Mouse (Mus musculus): ENCODE results near the gene Spns3. TPM values are rescaled to one million over a fixed set of nuclear protein-coding genes. Genes with fewer than 3 reads are reported as not detected.
"Not testable (repeated sequence)": the region's sequence is repeated elsewhere in the genome, so short reads cannot be mapped to it uniquely, and the experiment has no call there.

The Spns3 gene
- polyA plus RNA-seq, 1 experiment from 2014 or later = 0.08 TPM

DNA sequence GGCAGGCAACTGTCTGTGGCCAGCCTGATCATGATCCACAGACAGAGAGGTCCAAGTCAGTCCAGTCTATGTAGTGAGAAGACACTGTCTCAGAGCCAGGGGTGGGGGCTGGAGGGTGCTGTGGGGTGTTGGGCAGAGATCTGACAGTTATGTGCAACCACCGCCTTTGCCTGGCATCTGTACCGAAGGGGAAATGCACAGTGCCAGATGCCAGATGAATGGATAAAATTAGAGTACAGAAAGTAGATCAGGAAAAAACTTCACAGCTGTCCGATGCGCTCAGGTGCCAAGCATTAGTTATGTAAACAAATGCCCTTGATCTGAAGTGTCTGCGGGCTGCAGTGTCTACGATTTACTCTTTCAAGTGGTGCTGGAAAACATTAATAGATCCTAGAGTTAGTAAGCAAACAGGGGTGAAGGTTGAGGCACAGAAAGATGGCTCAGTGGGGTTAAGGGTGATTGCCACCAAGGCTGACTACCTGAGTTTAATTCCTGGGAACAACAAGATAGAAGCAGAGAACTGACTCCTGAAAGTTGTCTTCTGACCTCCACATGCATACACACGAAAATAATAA, 1.3 kb upstream of the Spns3 start:
- no peak overlapping the region for H3K9ac ChIP-seq (replicated peaks)
- no peaks in the 10 kb centered on the region for H3K4me1 ChIP-seq
- H3K9me3 ChIP-seq = no peaks in the 10 kb centered on the region
- no peaks in the 10 kb centered on the region for H3K27me3 ChIP-seq
- no peaks in the 10 kb centered on the region for H3K36me3 ChIP-seq
- 81% methylated on average over 7 of the region's 7 CpGs for WGBS
- H3K4me2 ChIP-seq (replicated peaks) = no peak overlapping the region
- no peak overlapping the region for H3K27ac ChIP-seq (replicated peaks)
- no peak for ATAC-seq (replicated peaks)
- H3K4me3 ChIP-seq = no peak overlapping the region

GRCm38 (mm10) chr11:72547181-72547580, 3.1 kb downstream of the Spns3 start:
- H3K4me2 ChIP-seq (replicated peaks) = no peak overlapping the region
- H3K4me3 ChIP-seq = no peak overlapping the region
- WGBS = 63% methylated on average over 3 of the region's 3 CpGs
- no peaks in the 10 kb centered on the region for H3K4me1 ChIP-seq
- no peaks in the 10 kb centered on the region for H3K36me3 ChIP-seq
- H3K27me3 ChIP-seq = no peaks in the 10 kb centered on the region
- no peaks in the 10 kb centered on the region for H3K9me3 ChIP-seq
- H3K27ac ChIP-seq (replicated peaks) = no peak overlapping the region
- no peak overlapping the region for H3K9ac ChIP-seq (replicated peaks)
- ATAC-seq (replicated peaks) = no peak

DNA sequence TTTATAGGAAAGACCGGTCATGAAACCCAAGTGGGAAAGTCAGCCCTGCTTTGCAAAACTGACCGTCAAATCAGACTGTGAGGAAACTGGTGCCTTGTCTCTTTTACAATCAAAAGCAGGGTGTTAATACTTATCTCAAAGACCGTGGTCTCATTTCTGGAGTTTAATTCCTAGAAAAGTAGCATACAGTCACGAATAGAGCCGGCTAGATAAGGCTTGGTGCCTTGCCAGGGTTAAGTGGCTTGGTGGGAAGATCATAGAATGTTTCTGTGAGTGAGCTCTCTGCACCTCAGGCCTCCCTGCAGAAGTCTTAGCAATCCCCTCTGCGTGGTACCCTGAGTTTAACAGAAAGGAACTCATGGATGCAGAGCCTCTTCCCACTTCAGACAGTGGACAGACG, 5.6 kb downstream of the Spns3 start:
- Histone ChIP-seq H3K9ac (replicated peaks) (no peak overlapping the region), H3K36me3 (no peaks in the 10 kb centered on the region), H3K27ac (replicated peaks) (no peak overlapping the region), H3K4me3 (no peak overlapping the region), H3K27me3 (no peaks in the 10 kb centered on the region), H3K4me2 (replicated peaks) (no peak overlapping the region), H3K4me1 (no peaks in the 10 kb centered on the region), H3K9me3 (no peaks in the 10 kb centered on the region)
- WGBS = 72% methylated on average over 7 of the region's 7 CpGs
- ATAC-seq (replicated peaks) = no peak

DNA sequence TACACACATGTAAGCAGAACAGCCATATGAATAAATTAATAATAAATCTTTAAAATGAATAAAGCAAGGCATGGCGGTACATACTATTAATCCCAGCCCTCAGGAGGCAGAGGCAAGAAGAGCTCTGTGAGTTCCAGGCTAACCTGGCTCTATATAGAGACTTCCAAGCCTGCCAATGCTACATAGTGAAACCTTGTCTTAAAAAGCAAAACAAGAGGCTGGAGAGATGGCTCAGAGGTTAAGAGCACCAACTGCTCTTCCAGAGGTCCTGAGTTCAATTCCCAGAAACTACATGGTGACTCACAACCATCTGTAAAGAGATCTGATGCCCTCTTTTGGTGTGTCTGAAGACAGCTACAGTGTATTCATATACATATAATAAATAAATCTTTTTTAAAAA, 6.6 kb downstream of the Spns3 start:
- 93% methylated on average over 1 of the region's 1 CpGs for WGBS
- H3K4me1 ChIP-seq; H3K27ac ChIP-seq (replicated peaks): not testable (repeated sequence)

DNA sequence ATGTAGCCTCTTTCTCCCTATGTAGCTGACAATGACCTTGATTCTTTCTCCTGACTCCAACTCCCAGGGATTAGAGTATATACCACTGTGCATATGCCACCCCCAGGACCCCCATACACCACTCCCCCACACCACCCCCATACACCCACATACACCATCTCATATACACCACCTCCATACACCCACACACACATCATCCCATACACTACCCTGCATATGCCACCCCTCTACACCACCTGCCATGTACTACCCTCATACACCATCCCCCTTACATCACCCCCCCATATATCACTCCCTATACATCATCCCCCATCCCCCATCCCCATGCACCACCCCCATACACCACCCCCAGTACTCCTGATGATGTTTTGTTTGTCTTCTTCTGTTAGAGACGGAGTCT, 7.7 kb downstream of the Spns3 start:
- ATAC-seq (replicated peaks) = no peak
- H3K4me3 ChIP-seq = no peak overlapping the region
- 93% methylated on average over 1 of the region's 1 CpGs for WGBS
- H3K27me3 ChIP-seq = no peaks in the 10 kb centered on the region
- no peaks in the 10 kb centered on the region for H3K4me1 ChIP-seq
- no peaks in the 10 kb centered on the region for H3K36me3 ChIP-seq
- no peaks in the 10 kb centered on the region for H3K9me3 ChIP-seq
- H3K9ac ChIP-seq (replicated peaks) = no peak overlapping the region
- H3K4me2 ChIP-seq (replicated peaks) = no peak overlapping the region
- no peak overlapping the region for H3K27ac ChIP-seq (replicated peaks)

More for the DNA sequence above, 6.6 kb downstream of the Spns3 start:
- not testable (repeated sequence) for H3K9me3 ChIP-seq; H3K9ac ChIP-seq (replicated peaks); H3K36me3 ChIP-seq; H3K4me3 ChIP-seq; H3K4me2 ChIP-seq (replicated peaks); H3K27me3 ChIP-seq; ATAC-seq (replicated peaks)

DNA sequence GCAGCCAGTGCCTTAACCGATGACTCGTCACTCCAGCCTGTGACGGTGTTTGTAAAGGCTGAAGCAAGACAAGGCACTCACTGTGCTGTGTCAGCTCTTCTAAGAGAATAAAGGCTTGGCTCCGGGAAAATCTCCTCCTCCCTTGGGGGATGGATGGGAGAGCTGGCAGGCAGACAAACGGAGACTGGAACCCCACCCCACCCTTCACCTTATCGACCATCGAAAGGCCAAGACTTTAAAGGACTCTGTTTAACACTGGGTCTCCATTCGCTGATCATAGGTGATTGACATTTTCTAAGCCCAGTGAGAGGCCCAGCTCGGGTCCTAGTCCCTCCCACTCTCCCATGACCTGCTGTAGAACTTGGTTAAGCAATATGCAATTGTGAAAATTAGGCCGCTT, 8.4 kb downstream of the Spns3 start:
- no peak overlapping the region for H3K4me3 ChIP-seq
- WGBS = 59% methylated on average over 10 of the region's 10 CpGs
- ATAC-seq (replicated peaks) = no peak

DNA sequence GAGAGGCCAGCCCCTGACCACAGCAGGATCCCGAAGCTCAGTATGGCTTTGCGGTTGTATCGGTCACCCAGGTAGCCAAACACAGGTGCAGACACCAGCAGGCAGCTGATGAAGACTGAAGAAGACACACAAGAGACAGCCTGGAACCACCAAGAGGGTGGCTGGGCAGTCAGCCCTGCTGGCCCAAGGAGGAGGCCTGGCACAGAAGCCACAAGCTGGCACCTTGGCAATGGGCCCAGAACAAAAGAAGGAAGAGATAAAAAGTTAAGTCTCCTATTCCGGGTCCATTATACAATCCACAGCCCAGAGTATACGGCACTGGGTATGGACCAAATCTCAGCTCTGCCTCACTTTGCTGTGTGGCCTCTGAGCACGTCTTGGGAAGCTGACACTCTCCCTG, 9.9 kb downstream of the Spns3 start:
- H3K9ac ChIP-seq (replicated peaks) = no peak overlapping the region
- no peak overlapping the region for H3K4me2 ChIP-seq (replicated peaks)
- H3K9me3 ChIP-seq = no peaks in the 10 kb centered on the region
- H3K27ac ChIP-seq (replicated peaks) = no peak overlapping the region
- H3K4me3 ChIP-seq = no peak overlapping the region
- no peaks in the 10 kb centered on the region for H3K4me1 ChIP-seq
- H3K27me3 ChIP-seq = no peaks in the 10 kb centered on the region
- WGBS = 73% methylated on average over 6 of the region's 6 CpGs
- H3K36me3 ChIP-seq = no peaks in the 10 kb centered on the region
- ATAC-seq (replicated peaks) = no peak

More for the DNA sequence above, 8.4 kb downstream of the Spns3 start:
- H3K27me3 ChIP-seq = no peaks in the 10 kb centered on the region
- H3K36me3 ChIP-seq = no peaks in the 10 kb centered on the region
- no peaks in the 10 kb centered on the region for H3K4me1 ChIP-seq
- no peak overlapping the region for H3K9ac ChIP-seq (replicated peaks)
- no peaks in the 10 kb centered on the region for H3K9me3 ChIP-seq
- H3K27ac ChIP-seq (replicated peaks) = no peak overlapping the region
- H3K4me2 ChIP-seq (replicated peaks) = no peak overlapping the region

DNA sequence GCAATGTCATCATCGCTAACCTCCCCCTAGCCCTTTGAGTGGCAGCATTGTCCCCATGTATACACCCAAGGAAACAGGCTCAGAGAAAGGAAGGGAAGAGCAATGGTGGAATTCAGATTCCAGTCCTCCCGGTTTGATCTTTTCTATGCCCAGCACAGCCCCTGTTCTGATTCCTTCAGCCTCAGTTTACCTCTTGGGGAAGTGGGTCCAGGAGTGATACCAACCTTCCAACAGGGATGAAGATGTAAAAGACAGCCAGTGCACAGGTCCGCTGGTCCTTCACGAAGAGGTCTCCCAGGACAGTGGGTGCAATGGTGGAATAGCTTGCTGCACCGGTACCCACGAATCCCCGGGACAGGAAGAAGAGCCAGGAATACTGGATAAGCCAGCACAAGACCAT, 11.5 kb downstream of the Spns3 start:
- Histone ChIP-seq H3K4me2 (replicated peaks) (no peak overlapping the region), H3K4me1 (no peaks in the 10 kb centered on the region), H3K4me3 (no peak overlapping the region), H3K9ac (replicated peaks) (no peak overlapping the region), H3K27ac (replicated peaks) (no peak overlapping the region), H3K36me3 (no peaks in the 10 kb centered on the region), H3K27me3 (no peaks in the 10 kb centered on the region), H3K9me3 (no peaks in the 10 kb centered on the region)
- WGBS = 93% methylated on average over 7 of the region's 7 CpGs
- no peak for ATAC-seq (replicated peaks)

DNA sequence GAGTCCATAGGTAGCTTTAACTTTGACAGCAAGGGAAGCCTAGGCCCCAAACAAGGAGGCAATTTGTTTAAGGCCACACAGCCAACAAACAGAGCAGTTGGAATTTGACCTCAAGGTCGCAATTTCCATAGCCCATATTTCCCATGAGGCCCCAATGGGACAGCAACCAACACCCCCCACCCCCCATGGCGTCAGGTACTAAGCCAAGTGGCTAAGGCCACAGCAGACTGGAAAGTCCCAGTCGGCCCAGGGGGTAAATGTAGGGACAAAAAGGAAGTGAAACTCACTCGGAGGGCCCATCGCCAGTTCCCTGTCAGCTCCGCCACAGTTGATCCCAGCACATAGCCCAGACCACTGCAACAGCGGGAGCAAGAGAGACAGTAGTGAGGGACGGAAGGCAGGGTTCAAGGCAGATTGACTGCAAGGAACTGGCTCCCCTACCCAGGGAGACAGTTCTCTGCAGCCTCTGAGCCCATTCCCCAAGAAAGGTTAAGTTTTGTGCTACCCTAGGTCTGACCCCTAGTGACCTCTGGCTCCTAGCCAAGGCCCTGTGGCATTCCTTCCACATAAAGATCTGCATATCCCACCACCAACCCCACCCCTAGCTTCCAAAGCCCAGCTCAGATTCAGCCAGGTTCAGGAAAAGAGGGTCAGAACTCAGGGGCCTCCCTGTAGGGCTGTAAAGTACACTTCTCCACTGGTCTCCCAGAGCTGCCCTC, 12.1 kb downstream of the Spns3 start:
- WGBS = 77% methylated on average over 8 of the region's 8 CpGs
- Histone ChIP-seq H3K4me1 (no peaks in the 10 kb centered on the region), H3K27ac (replicated peaks) (no peak overlapping the region), H3K9ac (replicated peaks) (no peak overlapping the region), H3K9me3 (no peaks in the 10 kb centered on the region), H3K27me3 (no peaks in the 10 kb centered on the region), H3K36me3 (no peaks in the 10 kb centered on the region), H3K4me3 (no peak overlapping the region), H3K4me2 (replicated peaks) (no peak overlapping the region)
- ATAC-seq (replicated peaks) = no peak

DNA sequence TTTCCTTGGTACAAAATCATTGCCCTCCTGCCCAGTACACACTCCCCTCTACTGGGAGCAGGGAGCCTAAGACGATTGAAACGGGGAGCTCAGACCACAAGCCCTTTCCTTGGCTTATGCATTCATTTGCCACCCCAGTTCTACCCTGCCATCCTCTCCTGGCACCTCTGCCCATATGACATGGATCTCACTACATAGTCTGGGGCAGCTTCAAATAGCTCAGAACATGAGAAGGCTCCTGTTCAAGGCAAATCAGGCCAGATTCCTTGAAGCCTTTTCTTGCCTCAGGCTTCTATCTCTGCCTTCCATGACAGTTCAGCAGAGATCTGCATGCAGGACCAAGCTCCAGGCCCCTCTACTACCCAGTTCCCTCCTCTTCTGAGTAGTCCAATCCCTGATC, 12.8 kb downstream of the Spns3 start:
- Histone ChIP-seq H3K36me3 (no peaks in the 10 kb centered on the region), H3K9me3 (no peaks in the 10 kb centered on the region), H3K9ac (replicated peaks) (no peak overlapping the region), H3K4me2 (replicated peaks) (no peak overlapping the region), H3K4me3 (no peak overlapping the region), H3K4me1 (no peaks in the 10 kb centered on the region), H3K27ac (replicated peaks) (no peak overlapping the region), H3K27me3 (no peaks in the 10 kb centered on the region)
- no peak for ATAC-seq (replicated peaks)
- WGBS = 94% methylated on average over 2 of the region's 2 CpGs

- WGBS = 89% methylated on average over 3 of the region's 3 CpGs
- no peak overlapping the region for H3K27ac ChIP-seq (replicated peaks)
- no peak for ATAC-seq (replicated peaks)
Observed at GRCm38 (mm10) chr11:72535519-72535918, 14.8 kb downstream of the Spns3 start.

GRCm38 (mm10) chr11:72532890-72533289, 17.4 kb downstream of the Spns3 start:
- no peak overlapping the region for H3K9ac ChIP-seq (replicated peaks)
- no peak overlapping the region for H3K4me2 ChIP-seq (replicated peaks)
- no peaks in the 10 kb centered on the region for H3K4me1 ChIP-seq
- H3K27me3 ChIP-seq = no peaks in the 10 kb centered on the region
- 89% methylated on average over 3 of the region's 3 CpGs for WGBS
- no peaks in the 10 kb centered on the region for H3K36me3 ChIP-seq
- no peak for ATAC-seq (replicated peaks)
- H3K27ac ChIP-seq (replicated peaks) = no peak overlapping the region
- H3K9me3 ChIP-seq = no peaks in the 10 kb centered on the region
- H3K4me3 ChIP-seq = no peak overlapping the region

More at GRCm38 (mm10) chr11:72535519-72535918, 14.8 kb downstream of the Spns3 start:
- no peaks in the 10 kb centered on the region for H3K4me1 ChIP-seq
- H3K4me2 ChIP-seq (replicated peaks) = no peak overlapping the region
- no peaks in the 10 kb centered on the region for H3K36me3 ChIP-seq
- H3K4me3 ChIP-seq = no peak overlapping the region
- no peaks in the 10 kb centered on the region for H3K9me3 ChIP-seq
- H3K9ac ChIP-seq (replicated peaks) = no peak overlapping the region
- H3K27me3 ChIP-seq = no peaks in the 10 kb centered on the region

- Histone ChIP-seq H3K27ac (replicated peaks) (no peak overlapping the region), H3K9ac (replicated peaks) (no peak overlapping the region), H3K4me1 (no peaks in the 10 kb centered on the region), H3K4me2 (replicated peaks) (no peak overlapping the region), H3K27me3 (no peaks in the 10 kb centered on the region), H3K4me3 (no peak overlapping the region), H3K36me3 (no peaks in the 10 kb centered on the region), H3K9me3 (no peaks in the 10 kb centered on the region)
- 74% methylated on average over 1 of the region's 1 CpGs for WGBS
- no peak for ATAC-seq (replicated peaks)
Observed at GRCm38 (mm10) chr11:72531632-72532031, 18.7 kb downstream of the Spns3 start.

All from forebrain, embryonic 15.5 days (tissue).